Mouse (Mus musculus) liver, embryonic 14.5 days (tissue): ENCODE data around the gene Plekhf1.

Source experiments
- CTCF ChIP-seq: IDR thresholded peaks from 2 replicates; pipeline ENCODE4 v1.5.1; 2016; ENCODE audit warnings: antibody characterized with exemption, low read depth, control low read depth
- EP300 ChIP-seq: IDR thresholded peaks from 2 replicates; pipeline ENCODE4 v1.6.1; 2016; ENCODE audit warnings: antibody characterized with exemption, low read depth

GRCm38 (mm10) chr7:38184418-38184745 is 43.4 kb downstream of the Plekhf1 start:
- TF ChIP-seq CTCF (no peak), EP300 (no peak)
